Mouse (Mus musculus) intestine, embryonic 14.5 days (tissue): Measurements from ENCODE around the gene Nme3. TPM values are rescaled to one million over a fixed set of nuclear protein-coding genes. Genes with fewer than 3 reads are reported as not detected.

Experiments used
- ATAC-seq: fragments of 200-750 bp; cut with Nextera tagmentation; replicated peaks from 2 replicates; pipeline ENCODE4 v1.8.0; 2017; ENCODE audit warnings: low read depth, moderate number of reproducible peaks, moderate TSS enrichment, moderate library complexity; ENCODE audit not compliant: low FRiP score, low TSS enrichment
- DNase-seq: peaks from one replicate; pipeline ENCODE4 v3.0.0-alpha.2; 2018; ENCODE audit warnings: low spot score
- H3K27ac ChIP-seq: fragments of 300-500 bp; sonication (generic); 2 replicates; pipeline ENCODE4 v1.5.1; 2014; ENCODE audit warnings: low read depth, mild to moderate bottlenecking, control low read depth
- H3K27me3 ChIP-seq: fragments of 300-500 bp; sonication (generic); replicated peaks from 2 replicates; pipeline ENCODE4 v1.6.1; 2014; ENCODE audit warnings: low read length, control low read depth; ENCODE audit not compliant: control insufficient read depth, insufficient read depth
- H3K36me3 ChIP-seq: fragments of 300-500 bp; sonication (generic); 2 replicates; pipeline ENCODE4 v1.6.1; 2014; ENCODE audit warnings: low read length, control low read depth; ENCODE audit not compliant: control insufficient read depth, insufficient read depth
- H3K4me1 ChIP-seq: fragments of 300-500 bp; sonication (generic); replicated peaks from 2 replicates; pipeline ENCODE4 v1.6.1; 2014; ENCODE audit warnings: low read length, control low read depth, mixed read lengths; ENCODE audit not compliant: control insufficient read depth, insufficient read depth
- H3K4me2 ChIP-seq: fragments of 300-500 bp; sonication (generic); 2 replicates; pipeline ENCODE4 v1.6.1; 2014; ENCODE audit warnings: low read length
- H3K4me3 ChIP-seq: fragments of 300-500 bp; sonication (generic); 2 replicates; pipeline ENCODE4 v1.5.1; 2014; ENCODE audit warnings: low read depth, low read length, control low read depth, mixed read lengths
- H3K9ac ChIP-seq: fragments of 300-500 bp; sonication (generic); 2 replicates; pipeline ENCODE4 v1.6.1; 2014; ENCODE audit warnings: mild to moderate bottlenecking, low read length
- H3K9me3 ChIP-seq: fragments of 300-500 bp; sonication (generic); 2 replicates; pipeline ENCODE4 v1.6.1; 2016; ENCODE audit warnings: low read length, control low read depth; ENCODE audit not compliant: control insufficient read depth
- WGBS: fragments of 180-500 bp; shearing (Covaris S2); extraction: QIAGEN DNeasy Blood & Tissue Kit; methylation state at CpG from one replicate; pipeline ENCODE4 v1.1.7; 2014; 5-methylcytosine and 5-hydroxymethylcytosine counted together
- polyA plus RNA-seq: library from polyadenylated mRNA; unstranded; fragments of >200 nt; fragmentation: Nextera tagmentation; extraction: Ambion mirVana; gene quantifications from 2 replicates; pipeline ENCODE4 v1.2.1, GENCODE M21; 2014

Gene Nme3
- polyA plus RNA-seq, result 86.4 and 90.7 TPM in 2 replicates

GRCm38 (mm10) chr17:24896241-24896992, at the start of gene Nme3:
Gene Nme3 (plus strand): TSS chr17:24896500.
- WGBS, result 1% methylated on average over 50 of the region's 50 CpGs
- H3K27ac ChIP-seq, result peak within 1 kb of the TSS; percentile 69

GRCm38 (mm10) chr17:24847386-24847785, 48.9 kb upstream of the Nme3 start:
- Histone ChIP-seq H3K9ac (no peak overlapping the region), H3K4me3 (no peak overlapping the region), H3K9me3 (no peaks in the 10 kb centered on the region), H3K36me3 (no peaks in the 10 kb centered on the region), H3K27ac (no peak overlapping the region), H3K27me3 (peaks cover 6% of the 10 kb centered on the region; the same call in 1 of the 2 replicates), H3K4me2 (no peak overlapping the region), H3K4me1 (peaks cover 12% of the 10 kb centered on the region)
- DNase-seq (no peak), ATAC-seq (no peak)
- 100% methylated on average over 1 of the region's 1 CpGs for WGBS

More at GRCm38 (mm10) chr17:24896241-24896992, at the start of gene Nme3:
- H3K9ac ChIP-seq, result peak within 1 kb of the TSS; percentile 85
- H3K4me2 ChIP-seq, result peak within 1 kb of the TSS; percentile 83
- no peaks in the 10 kb centered on the region for H3K9me3 ChIP-seq
- H3K27me3 ChIP-seq, result no peaks in the 10 kb centered on the region
- H3K36me3 ChIP-seq, result peaks cover 67% of the 10 kb centered on the region
- DNase-seq (peak; percentile 90), ATAC-seq (peak; percentile 82)
- peaks cover 27% of the 10 kb centered on the region for H3K4me1 ChIP-seq
- peak within 1 kb of the TSS; percentile 97 for H3K4me3 ChIP-seq

- ATAC-seq, result no peak
- H3K4me1 ChIP-seq, result peaks cover 12% of the 10 kb centered on the region
- DNase-seq, result no peak
- peak overlapping the region; percentile 96 for H3K4me3 ChIP-seq
- H3K36me3 ChIP-seq, result peaks cover 5% of the 10 kb centered on the region; the same call in 1 of the 2 replicates
- no peak overlapping the region for H3K27ac ChIP-seq
- peaks cover 6% of the 10 kb centered on the region; the same call in 1 of the 2 replicates for H3K27me3 ChIP-seq
- peak overlapping the region; percentile 91 for H3K4me2 ChIP-seq
- H3K9me3 ChIP-seq, result no peaks in the 10 kb centered on the region
- no peak overlapping the region for H3K9ac ChIP-seq
Observed at GRCm38 (mm10) chr17:24848600-24849031, 47.7 kb upstream of the Nme3 start.

- under 1% methylated on average over 21 of the region's 21 CpGs for WGBS
- Histone ChIP-seq H3K9ac (peak overlapping the region; percentile 71), H3K4me2 (peak overlapping the region; percentile 91), H3K4me3 (peak overlapping the region; percentile 96), H3K36me3 (peaks cover 15% of the 10 kb centered on the region), H3K9me3 (no peaks in the 10 kb centered on the region), H3K27ac (peak overlapping the region; percentile 91), H3K4me1 (peaks cover 12% of the 10 kb centered on the region), H3K27me3 (peaks cover 6% of the 10 kb centered on the region; the same call in 1 of the 2 replicates)
- ATAC-seq (no peak; the same call in 1 of the 2 replicates), DNase-seq (no peak)
Observed at GRCm38 (mm10) chr17:24849733-24850064, 46.6 kb upstream of the Nme3 start.

- Histone ChIP-seq H3K27me3 (peaks cover 6% of the 10 kb centered on the region; the same call in 1 of the 2 replicates), H3K36me3 (peaks cover 15% of the 10 kb centered on the region), H3K4me2 (peak within 1 kb of the TSS; percentile 94), H3K4me1 (peaks cover 12% of the 10 kb centered on the region), H3K4me3 (peak within 1 kb of the TSS; percentile 96), H3K9ac (peak within 1 kb of the TSS; percentile 71), H3K27ac (peak within 1 kb of the TSS; percentile 91), H3K9me3 (no peaks in the 10 kb centered on the region)
- under 1% methylated on average over 58 of the region's 58 CpGs for WGBS
- ATAC-seq (peak; percentile 99), DNase-seq (peak; percentile 97)
Observed at GRCm38 (mm10) chr17:24850065-24850772, 46.1 kb upstream of the Nme3 start, which contains the start of gene Fahd1. Gene Fahd1 (minus strand): TSS chr17:24850364.

GRCm38 (mm10) chr17:24850773-24851127, 45.5 kb upstream of the Nme3 start:
- Histone ChIP-seq H3K4me1 (peaks cover 12% of the 10 kb centered on the region), H3K36me3 (peaks cover 15% of the 10 kb centered on the region), H3K9ac (peak overlapping the region; percentile 71), H3K27ac (no peak overlapping the region), H3K4me3 (peak overlapping the region; percentile 96), H3K9me3 (no peaks in the 10 kb centered on the region), H3K4me2 (peak overlapping the region; percentile 94), H3K27me3 (peaks cover 6% of the 10 kb centered on the region; the same call in 1 of the 2 replicates)
- DNase-seq, result no peak
- WGBS, result under 1% methylated on average over 20 of the region's 20 CpGs
- ATAC-seq, result no peak

- peaks cover 6% of the 10 kb centered on the region; the same call in 1 of the 2 replicates for H3K27me3 ChIP-seq
- H3K9me3 ChIP-seq, result no peaks in the 10 kb centered on the region
- H3K4me1 ChIP-seq, result peaks cover 12% of the 10 kb centered on the region
- H3K9ac ChIP-seq, result no peak overlapping the region
- DNase-seq (no peak), ATAC-seq (no peak)
- H3K36me3 ChIP-seq, result peaks cover 21% of the 10 kb centered on the region
- peak overlapping the region; percentile 94 for H3K4me2 ChIP-seq
- peak overlapping the region; percentile 96; the same call in 1 of the 2 replicates for H3K4me3 ChIP-seq
- H3K27ac ChIP-seq, result no peak overlapping the region
- WGBS, result 81% methylated on average over 10 of the region's 10 CpGs
Observed at GRCm38 (mm10) chr17:24851381-24852125, 44.7 kb upstream of the Nme3 start.

GRCm38 (mm10) chr17:24855838-24856464, 40.3 kb upstream of the Nme3 start:
- WGBS, result 83% methylated on average over 3 of the region's 3 CpGs
- H3K36me3 ChIP-seq, result peaks cover 32% of the 10 kb centered on the region
- no peak overlapping the region for H3K4me2 ChIP-seq
- peaks cover 6% of the 10 kb centered on the region; the same call in 1 of the 2 replicates for H3K4me1 ChIP-seq
- no peak overlapping the region for H3K27ac ChIP-seq
- ATAC-seq, result no peak
- H3K27me3 ChIP-seq, result peaks cover 6% of the 10 kb centered on the region; the same call in 1 of the 2 replicates
- no peak overlapping the region for H3K9ac ChIP-seq
- DNase-seq, result no peak
- no peaks in the 10 kb centered on the region for H3K9me3 ChIP-seq
- no peak overlapping the region for H3K4me3 ChIP-seq
